Mouse (Mus musculus): ENCODE results near the gene Preb.

The Preb gene

DNA sequence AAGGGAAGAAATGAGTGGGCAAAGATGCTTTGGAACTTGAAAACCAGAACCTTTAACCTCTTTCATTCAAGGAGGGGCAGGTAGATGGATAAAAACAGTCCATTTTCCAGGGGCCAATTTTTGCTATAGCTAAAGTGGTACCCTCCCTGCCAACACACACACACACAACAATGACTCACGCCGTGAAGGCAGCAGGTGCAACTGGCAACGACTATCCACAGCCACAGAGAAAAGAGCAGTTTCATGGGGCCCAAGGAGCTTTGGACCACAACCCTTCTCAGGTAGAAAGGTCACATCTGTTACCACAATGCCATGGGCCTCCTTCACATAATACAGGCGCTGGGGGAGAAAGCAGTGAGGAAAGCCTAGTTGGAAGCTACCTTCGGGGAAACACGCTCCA is 4.4 kb downstream of the Preb start:
- DNase-seq (ENCODE audit: low read depth, low spot score) = no peak

DNA sequence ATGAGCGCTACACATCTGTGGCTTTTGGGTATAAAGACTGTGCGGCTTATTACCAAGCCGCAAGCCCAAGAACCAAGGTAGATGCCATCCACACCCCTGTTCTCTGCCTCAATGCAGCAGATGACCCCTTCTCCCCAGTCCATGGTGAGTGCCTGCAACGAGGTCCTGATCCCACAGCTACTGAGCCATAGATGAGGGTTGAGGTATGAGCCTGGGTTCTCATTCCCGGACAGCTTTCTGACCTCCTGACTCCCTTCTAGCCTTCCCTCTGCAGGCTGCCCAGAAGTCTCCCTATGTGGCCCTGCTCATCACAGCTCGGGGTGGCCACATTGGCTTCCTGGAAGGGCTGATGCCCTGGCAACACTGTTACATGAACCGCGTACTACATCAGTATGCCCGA is 5.6 kb downstream of the Preb start:
- DNase-seq (ENCODE audit: low read depth, low spot score) = no peak

DNA sequence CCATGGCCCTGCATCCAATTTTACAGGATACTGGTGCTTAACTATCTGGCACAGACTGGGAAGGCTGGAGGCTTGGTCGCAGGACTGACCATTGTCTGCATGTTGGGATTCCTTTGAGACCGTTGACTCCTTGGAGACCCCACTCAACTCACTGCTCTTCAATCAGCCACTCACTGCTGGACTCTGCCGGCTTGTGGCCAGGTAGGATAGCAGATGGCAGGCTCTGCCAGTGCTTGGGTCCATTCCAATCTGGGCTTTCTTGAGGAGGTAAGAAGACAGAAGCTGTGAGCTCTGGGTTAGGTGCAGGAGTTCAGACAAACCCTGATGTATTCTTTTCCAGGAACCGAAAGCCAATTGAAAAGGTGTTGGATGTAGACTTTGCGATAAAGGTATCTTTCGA is 6.1 kb downstream of the Preb start:
- no peak for DNase-seq (ENCODE audit: low read depth, low spot score)

DNA sequence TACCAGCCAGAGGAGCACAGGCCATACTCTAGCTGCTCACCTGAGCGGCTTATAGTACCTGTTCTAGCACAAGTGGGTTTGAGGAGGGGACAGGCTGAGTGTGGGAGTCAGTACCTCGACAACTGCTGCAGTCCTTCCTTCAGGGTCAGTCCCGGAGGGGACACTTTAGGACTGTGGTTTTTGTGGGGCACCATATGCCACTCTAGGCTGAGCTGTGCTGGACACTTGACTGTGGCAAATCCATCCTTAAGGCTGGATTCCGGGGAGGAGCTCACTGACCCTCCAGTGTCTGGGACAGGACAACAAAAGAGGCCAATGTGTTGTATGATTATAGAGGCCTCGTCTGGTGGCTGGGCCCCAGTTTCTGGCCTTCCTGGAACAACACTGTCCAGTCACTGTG is 7.6 kb downstream of the Preb start:
- DNase-seq (ENCODE audit: low read depth, low spot score) = no peak

DNA sequence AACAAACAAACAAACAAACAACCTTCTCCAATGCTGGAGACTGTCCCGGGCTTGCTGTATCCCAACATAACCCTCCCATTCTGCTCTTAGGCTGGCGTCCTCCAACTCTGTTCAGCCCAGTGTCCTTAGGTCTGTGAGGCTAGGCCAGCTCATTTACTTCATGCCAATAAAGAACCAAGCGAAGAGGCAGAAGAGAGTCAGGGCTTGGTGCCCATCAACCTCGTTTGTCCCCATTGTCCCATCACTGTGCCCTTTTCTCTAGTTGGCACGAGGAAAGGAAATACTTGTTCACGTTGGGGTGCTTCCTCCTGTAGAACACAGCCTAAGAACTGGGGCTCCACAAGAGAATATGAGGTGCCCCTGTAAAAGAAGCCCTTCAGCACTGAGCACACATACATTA is 8.5 kb downstream of the Preb start:
- DNase-seq (ENCODE audit: low read depth, low spot score) = no peak

DNA sequence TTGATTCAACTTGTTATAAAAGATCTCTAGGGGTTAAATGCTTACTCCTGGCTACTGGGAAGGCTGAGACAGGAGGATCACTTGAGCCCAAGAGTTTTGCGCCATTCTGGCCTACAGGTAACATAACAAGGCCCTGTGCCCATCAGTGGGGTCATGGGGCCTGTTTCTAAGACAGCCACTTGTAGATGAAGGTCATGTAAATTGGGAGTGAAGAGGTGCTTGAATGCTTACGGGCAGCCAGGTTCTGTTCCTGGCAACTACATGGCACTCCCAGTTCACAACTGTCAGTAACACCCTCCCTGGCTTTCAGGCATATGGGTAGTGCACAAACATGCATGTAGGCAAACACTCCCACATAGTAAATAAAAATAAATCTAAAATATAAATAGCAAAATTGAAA is 9.2 kb downstream of the Preb start:
- DNase-seq (ENCODE audit: low read depth, low spot score) = no peak

DNA sequence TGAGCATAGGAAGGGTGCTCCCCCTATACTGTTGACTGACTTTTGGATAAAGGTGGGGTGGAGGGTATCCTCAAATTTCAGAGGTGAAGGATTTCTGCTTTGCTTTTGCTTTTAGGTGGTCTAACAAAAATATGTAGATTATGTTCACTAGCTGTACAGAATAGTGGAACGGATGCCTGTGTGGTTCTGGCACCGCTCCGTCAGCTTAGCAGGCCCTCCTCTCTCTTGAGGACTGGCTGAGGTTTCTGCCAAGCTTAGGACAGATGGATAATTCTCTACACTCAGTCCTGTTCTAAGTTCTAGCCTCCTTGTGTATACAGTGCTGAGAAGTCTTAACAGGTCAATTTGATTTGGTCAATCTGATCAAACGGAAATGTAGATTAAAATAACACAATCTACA is 9.7 kb downstream of the Preb start:
- DNase-seq (ENCODE audit: low read depth, low spot score) = no peak

DNA sequence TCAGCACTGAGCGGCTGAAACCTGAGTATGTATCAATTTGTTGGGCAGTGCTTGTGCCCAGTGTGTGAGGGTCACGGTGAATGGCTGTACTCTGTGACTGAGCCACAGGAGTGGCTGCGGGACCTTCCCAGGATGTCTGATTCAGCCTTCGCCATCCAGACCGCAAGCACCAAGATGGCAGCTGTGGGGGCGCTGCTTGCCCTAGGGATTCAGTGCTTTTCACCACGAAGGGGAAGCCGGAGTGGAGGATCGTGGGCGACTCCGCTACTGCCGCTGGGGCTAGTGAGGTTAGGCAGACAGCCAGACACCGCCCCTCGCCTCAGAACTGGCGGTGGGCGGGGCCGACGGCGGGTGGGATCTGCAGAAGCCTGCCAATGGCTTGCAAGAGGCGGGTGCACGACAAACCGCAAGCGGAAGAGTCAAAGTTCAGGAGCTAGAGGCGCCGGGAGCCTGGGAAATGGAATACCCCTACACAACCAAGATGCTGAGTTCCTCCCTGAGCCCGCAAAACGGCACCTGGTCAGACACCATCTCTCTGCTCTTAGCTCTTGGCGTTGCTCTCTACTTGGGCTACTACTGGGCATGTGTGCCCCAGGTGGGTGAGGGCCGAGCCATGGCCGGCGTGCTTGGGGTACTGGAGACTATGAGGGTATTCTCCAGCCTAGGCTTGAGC is 10.4 kb downstream of the Preb start:
- peak; percentile 96 for DNase-seq (ENCODE audit: low read depth, low spot score)

DNA sequence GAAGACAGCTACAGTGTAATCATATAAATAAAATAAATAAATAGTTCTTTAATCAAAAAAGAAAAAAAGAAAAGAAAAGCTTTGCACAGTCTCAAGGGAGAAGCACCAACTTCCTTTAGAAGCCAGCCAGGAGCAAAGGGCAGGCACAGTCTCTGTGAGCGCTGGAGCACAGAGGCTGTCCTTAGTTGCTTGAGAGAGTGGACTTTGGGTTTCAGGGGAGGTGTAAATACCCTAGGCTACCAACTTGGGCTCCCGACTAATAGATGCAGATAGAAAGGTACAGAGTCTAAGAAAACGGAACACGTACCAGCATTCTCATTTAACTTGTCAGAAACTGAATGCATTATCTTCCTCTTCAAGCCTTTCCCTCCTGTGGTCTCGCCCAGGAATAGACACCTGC is 11.5 kb downstream of the Preb start:
- no peak for DNase-seq (ENCODE audit: low read depth, low spot score)

DNA sequence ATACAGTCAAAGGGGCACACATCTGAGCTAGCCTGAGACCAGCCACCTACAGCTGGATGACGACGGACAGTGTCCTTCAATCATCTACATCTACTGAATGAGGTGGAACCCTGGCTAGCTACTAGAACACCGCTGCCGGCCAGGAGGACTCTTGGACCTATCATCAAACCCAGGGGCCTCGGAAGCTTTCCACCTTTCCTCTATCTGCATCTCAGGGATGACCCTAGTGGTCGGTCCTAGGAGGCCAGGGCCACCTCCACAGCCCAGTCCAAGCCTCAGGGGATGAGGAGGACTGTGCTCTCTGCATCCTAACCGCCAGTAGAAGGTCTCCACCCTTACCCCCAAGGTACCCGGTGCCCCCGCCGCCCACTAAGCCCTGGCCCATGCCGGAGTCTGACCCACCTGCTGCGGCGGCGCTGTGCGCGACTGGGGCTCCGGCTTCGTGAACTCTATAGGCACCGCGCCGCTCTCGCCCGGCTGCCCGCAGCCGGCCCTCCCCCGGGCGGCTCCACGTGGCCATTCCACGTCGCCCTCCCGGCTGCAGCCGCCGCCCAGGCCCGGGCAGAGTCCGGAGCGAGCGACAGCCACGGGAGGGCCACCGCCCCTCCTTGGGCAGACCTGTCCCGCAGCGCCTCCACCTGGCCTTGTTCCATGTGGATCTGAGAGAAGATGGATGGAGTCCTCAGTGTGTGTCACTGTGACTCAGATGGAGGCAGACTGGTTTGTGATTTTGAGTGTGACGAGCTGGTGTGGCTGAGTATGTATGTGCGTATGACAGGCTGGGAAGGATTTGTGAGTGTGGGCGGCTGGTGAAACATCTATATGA is 15.0 kb downstream of the Preb start, which contains the start of gene Cgref1:
TSS of gene Cgref1 (minus strand) at position 636 of the 826 bp plus-strand sequence.
- DNase-seq (ENCODE audit: low read depth, low spot score) = peak; percentile 64

DNA sequence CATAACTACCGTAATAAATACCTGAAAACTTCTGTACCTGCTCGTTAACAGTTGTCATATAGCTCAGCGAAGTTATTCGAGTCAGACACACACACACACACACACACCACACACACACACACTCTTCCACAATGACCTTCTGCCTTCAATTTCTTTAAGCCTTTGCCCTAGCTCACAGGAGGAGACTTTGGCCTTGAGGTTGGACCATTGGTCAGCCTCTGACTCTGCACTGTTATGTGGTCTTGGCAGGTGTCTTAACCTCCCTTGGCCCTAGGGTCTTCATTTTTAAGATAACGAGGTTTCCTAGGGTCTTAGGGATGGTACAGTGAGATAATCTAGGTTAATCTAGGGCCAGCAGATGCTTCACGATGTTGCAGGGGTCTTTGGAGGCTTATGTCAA is 15.8 kb downstream of the Preb start:
- no peak for DNase-seq (ENCODE audit: low read depth, low spot score)

DNA sequence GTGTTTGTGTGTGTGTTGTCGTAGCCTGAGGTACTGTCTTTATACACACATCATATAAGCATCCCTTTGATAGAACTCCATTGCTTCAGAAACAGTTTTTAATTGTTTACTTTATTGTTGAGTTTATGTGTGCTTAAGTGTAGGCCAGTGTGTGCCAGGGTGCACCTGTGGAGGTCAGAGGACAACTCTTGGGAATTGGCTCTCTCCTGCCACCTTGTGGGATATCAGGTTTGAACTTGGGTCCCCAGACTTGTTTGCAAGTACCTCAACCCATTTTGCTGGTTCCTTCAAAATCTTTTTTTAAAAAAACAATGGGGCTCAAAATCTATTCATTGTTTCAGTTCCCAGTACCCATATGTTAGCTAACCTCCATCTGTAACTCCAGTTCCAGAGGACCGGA is 17.2 kb downstream of the Preb start:
- peak; percentile 65 for DNase-seq (ENCODE audit: low read depth, low spot score)

DNA sequence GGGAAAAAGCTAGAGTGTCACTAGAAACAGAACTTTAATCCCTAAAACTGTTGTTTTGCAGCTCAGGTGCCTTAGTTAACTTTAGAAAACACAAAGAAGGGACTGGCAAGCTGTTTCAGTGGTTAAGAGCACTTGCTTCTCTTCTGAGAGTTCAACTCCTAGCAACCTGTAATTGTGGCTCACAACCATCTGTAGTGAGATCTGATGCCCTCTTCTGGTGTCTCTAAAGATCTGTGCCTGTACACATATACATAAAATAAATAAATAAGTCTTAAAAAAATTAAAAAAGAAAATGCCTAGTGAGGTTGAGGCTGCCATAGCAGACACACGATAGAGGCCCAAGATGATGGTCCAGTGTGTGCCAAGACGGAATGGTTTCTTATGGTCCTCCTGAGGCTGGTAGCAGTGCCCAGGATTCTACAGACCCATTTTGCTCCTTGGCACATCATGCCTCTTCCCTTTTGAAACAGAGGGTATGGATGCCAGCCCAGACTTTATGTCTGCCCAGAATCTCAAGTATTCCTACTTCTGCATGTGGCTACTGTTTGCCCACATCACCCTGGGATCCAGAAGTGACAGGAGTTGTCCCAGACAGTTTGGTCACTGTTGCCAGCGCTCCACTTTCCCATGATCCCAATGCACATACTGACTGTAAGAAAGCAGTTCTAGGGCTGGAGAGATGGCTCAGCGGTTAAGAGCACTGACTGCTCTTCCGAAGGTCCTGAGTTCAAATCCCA is 25.3 kb downstream of the Preb start:
- no peak for DNase-seq (ENCODE audit: low read depth, low spot score)

DNA sequence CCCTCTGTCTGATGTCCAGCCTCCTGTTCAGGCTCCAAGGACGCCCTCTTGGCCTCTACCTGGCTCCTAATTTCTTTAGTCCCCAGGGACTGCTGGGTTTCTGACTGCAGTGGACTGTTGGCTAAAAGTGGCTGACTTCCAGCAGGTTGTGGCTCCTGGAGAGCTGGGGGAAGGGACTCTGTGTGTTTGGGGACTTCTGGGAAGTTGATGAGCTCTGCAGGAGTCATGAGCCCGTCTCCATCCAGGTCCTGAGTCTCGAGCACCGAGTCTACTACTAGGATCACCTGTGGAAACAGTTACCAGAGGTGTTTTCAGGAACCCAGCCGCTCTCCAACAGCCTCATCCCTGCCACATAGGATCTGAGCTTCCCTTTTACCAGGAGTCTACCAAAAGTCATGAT is 26.5 kb downstream of the Preb start:
- DNase-seq (ENCODE audit: low read depth, low spot score) = no peak

DNA sequence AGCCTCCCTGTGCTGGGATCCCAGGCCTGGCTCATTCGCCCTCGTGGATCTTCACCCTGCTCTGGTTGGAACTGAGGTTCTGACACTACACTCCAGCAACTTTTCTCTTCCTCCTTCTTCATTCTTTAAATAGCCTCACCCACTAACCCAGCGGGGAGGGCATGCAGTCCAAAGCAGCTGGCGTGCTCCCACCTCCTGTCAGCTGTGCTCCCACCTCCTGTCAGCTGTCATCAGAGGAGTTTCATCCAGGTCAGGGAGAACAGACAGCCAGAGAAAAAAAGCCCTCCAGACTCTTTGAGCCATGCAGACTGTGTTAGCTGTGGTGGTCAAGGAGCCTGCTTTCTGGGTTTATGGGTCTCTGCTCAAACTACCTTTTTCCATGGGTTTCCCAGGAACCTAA is 28.8 kb downstream of the Preb start:
- DNase-seq (ENCODE audit: low read depth, low spot score) = no peak

DNA sequence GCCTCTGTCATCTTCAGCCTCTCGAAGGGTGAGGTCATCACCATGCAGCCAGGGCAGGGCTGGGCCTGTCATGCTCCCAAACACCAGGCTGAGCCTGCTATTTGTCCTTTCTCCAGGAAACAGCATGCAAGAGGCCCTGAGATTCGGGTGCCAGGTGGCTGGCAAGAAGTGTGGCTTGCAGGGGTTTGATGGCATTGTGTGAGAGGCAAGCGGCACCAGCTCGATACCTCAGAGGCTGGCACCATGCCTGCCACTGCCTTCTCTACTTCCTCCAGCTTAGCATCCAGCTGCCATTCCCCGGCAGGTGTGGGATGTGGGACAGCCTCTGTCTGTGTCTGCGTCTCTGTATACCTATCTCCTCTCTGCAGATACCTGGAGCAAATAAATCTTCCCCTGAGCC is 29.3 kb downstream of the Preb start:
- no peak for DNase-seq (ENCODE audit: low read depth, low spot score)

DNA sequence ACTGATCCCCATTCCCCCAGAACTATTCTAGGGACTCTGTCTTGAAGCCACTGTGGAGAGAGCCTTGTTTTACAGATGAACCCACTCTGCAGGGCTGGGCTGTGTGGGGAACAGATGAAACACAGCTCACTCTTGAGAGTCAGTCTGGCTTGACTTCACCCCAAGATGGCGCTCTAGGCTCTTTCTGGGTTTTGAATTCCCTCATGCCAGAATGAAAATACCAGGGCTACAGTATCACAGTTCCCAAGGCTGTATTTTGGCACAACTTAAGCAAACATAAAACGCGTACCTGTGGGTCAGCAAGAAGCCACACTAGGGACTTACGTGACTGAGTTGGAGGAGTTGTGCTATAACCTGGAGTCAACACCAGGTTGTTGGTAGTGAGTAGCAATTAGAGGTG is 30.0 kb downstream of the Preb start:
- DNase-seq (ENCODE audit: low read depth, low spot score) = peak; percentile 70

DNA sequence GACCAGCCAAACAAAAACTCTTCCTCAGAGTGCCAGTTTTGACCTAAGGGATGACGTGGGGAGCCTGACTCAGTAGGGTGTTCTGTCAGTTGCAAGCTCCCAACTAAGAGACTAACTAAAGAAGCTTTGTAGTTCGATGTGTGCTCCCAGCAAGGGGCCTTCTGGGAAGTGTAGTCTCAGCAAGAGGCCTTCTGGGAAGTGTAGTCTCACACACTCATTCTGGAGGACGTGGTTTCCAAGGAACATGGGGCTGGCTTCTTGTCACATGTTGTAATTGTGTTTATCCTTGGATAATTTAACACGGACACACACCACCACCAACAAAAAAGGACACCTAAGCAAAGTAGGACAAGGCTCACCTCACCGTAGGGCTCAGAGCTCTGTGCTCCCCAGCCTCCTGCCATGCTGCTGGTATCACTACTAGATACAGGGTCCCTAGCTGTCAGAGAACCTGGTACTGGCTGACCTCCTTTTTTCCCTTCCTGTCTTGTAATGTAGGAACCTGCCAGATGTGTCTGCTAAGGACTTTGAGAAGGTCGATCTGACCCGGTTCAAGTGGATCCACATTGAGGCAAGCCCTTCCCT is 32.1 kb downstream of the Preb start:
- DNase-seq (ENCODE audit: low read depth, low spot score) = peak; percentile 66

DNA sequence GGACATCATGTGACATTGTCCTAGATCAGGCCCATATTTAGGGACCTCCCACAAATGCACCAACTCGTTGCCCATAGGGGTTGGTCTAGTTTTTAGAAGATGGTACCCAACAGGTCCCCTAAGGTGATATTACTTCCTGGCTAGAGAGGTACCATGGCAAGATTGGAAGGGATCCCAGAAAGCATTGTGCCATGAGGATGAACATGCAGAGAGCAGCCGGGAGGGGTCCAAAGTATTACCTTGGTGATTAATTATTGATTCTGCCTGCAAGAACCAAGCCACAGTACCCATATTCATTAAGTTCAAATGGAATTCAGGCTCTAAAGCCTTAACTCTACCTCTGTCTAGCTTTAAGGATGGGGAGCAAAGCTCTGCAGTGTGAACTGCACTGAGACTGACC is 34.1 kb downstream of the Preb start:
- no peak for DNase-seq (ENCODE audit: low read depth, low spot score)

DNA sequence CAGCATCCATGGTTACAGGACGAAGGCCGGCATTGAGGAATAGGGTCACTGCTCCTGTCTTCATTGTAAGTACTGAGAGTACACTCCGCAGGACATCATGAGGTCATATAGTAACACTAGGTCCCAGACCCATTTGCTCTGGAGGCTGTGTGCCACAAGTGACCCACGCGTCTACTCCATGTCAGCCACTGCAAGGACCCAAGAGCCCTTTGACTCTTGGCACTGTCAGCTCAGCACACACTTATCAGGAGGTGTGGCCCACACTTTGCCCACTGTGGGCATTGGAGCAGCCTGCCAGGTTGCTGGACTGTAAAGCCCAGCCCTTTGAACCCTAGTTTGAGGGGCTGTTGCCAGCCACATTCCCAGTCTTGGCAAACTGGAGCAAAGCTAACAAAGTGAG is 34.9 kb downstream of the Preb start:
- DNase-seq (ENCODE audit: low read depth, low spot score) = no peak

DNA sequence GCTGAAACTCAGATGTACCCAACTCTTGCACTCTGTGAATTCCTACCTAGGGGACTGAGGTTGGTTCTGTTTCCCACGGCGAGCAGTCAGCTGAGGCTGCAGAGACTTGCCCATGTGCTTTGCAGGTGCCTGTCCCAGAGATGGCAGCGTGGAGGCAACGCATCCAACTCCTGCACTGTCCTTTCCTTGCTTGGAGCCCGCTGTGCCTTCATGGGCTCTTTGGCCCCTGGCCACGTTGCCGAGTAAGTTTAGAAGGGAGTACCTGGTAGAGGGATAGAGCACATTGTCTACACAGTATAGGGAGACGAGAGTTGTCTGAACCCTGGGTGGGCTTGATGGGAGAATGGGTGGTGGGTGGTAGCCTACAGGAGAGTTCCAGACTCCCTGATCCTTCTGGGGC is 35.5 kb downstream of the Preb start:
- DNase-seq (ENCODE audit: low read depth, low spot score) = no peak

DNA sequence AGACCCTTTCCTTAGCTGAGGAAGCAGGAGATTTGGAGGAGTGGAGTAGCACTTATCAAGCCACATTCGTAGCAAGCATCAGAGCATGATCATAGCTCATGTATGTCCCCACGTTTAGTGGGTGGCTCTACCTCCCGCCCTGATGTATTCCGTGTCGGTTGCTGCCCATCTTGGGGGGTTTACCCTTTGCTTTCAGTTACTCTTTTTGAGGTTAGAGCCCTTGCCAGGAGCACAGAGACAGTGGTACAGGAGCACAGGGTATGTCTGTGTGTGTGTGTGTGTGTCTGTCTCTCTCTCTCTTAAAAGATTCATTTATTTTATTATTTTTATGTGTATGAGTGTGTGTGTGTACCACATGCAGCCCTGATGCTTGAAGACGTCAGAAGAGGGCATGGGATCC is 37.0 kb downstream of the Preb start:
- DNase-seq (ENCODE audit: low read depth, low spot score) = no peak

All from R1 (cell line).